Mouse (Mus musculus): ENCODE results near the gene Gm42742. TPM values are rescaled to one million over a fixed set of nuclear protein-coding genes. Genes with fewer than 3 reads are reported as not detected.

Gene Gm42742
- total and polyA plus RNA-seq, 3 experiments = 13.7 to 29.2 (median 19.9) TPM

GRCm38 (mm10) chr7:126999568-126999967 is 21.3 kb downstream of the Gm42742 start:
- no peak for DNase-seq

- DNase-seq = no peak
Observed at GRCm38 (mm10) chr7:126996449-126996848, 24.4 kb downstream of the Gm42742 start.

GRCm38 (mm10) chr7:126988816-126989215 is 32.1 kb downstream of the Gm42742 start:
- no peak for DNase-seq

GRCm38 (mm10) chr7:126986319-126986718 is 34.6 kb downstream of the Gm42742 start:
- DNase-seq = peak; percentile 36

GRCm38 (mm10) chr7:126984667-126985444 is 36.0 kb downstream of the Gm42742 start:
- no peak for DNase-seq

- DNase-seq = no peak
Observed at GRCm38 (mm10) chr7:126983113-126983512, 37.8 kb downstream of the Gm42742 start.

GRCm38 (mm10) chr7:126982054-126982453 is 38.8 kb downstream of the Gm42742 start:
- no peak for DNase-seq

GRCm38 (mm10) chr7:126981601-126982000 is 39.3 kb downstream of the Gm42742 start:
- no peak for DNase-seq

- DNase-seq = no peak
Observed at GRCm38 (mm10) chr7:126978841-126979240, 42.1 kb downstream of the Gm42742 start.

GRCm38 (mm10) chr7:126976878-126977459 is 43.9 kb downstream of the Gm42742 start:
- DNase-seq = peak; percentile 39

GRCm38 (mm10) chr7:126975950-126976866 is 44.7 kb downstream of the Gm42742 start, which contains the start of gene Cdiptos:
Gene Cdiptos, minus strand, starts transcription at chr7:126976098.
- DNase-seq = peak; percentile 96

GRCm38 (mm10) chr7:126975893-126975949 is 45.2 kb downstream of the Gm42742 start, which contains the start of gene Cdipt:
Gene Cdipt, plus strand, starts transcription at chr7:126975914.
- DNase-seq = no peak

- no peak for DNase-seq
Observed at GRCm38 (mm10) chr7:126975493-126975892, 45.4 kb downstream of the Gm42742 start.

- DNase-seq = peak; percentile 79
Observed at GRCm38 (mm10) chr7:126967361-126967760, 53.5 kb downstream of the Gm42742 start.

- DNase-seq = no peak
Observed at GRCm38 (mm10) chr7:126965568-126965967, 55.3 kb downstream of the Gm42742 start.

Small RNA genes lying within 50 kb of the gene (microRNA-seq; reads per million reads assigned to microRNA genes)
- gene Gm44343 = 0 reads per million in 2 experiments

Other genes with a start within 250 kb of the Gm42742 start
Only the 30 nearest of the 32 such genes appear.
- 10 to 100 TPM; 77.4 to 86.0 TPM for gene Ppp4c, start 228.6 kb downstream of the Gm42742 start, total RNA-seq (2021)
- gene Ppp4c, start 228.6 kb downstream of the Gm42742 start, polyA plus RNA-seq (2012; rRNA removed) = 89.8 and 92.4 TPM in 2 replicates
- 10 to 100 TPM; 16.4 to 21.0 TPM for gene Fam57b, start 223.4 kb downstream of the Gm42742 start, total RNA-seq (2021)
- gene Fam57b, start 223.4 kb downstream of the Gm42742 start, polyA plus RNA-seq (2012; rRNA removed) = 27.8 and 40.9 TPM in 2 replicates
- not detected for gene 4930451I11Rik, start 189.5 kb downstream of the Gm42742 start, total RNA-seq (2021)
- gene 4930451I11Rik, start 189.5 kb downstream of the Gm42742 start, polyA plus RNA-seq (2012; rRNA removed) = not detected in 2 replicates
- under 1 TPM; 0.40 to 0.52 TPM for gene Doc2a, start 173.7 kb downstream of the Gm42742 start, total RNA-seq (2021)
- 0.52 and 0.83 TPM in 2 replicates for gene Doc2a, start 173.7 kb downstream of the Gm42742 start, polyA plus RNA-seq (2012; rRNA removed)
- gene Hirip3, start 159.1 kb downstream of the Gm42742 start, total RNA-seq (2021) = 10 to 100 TPM in 1 of 2 experiments, 1 to 10 TPM in 1; 8.2 to 16.3 TPM
- gene Hirip3, start 159.1 kb downstream of the Gm42742 start, polyA plus RNA-seq (2012; rRNA removed) = 1.4 and 2.9 TPM in 2 replicates
- 10 to 100 TPM; 42.5 to 44.5 TPM for gene Ino80e, start 158.7 kb downstream of the Gm42742 start, total RNA-seq (2021)
- 73.8 and 75.0 TPM in 2 replicates for gene Ino80e, start 158.7 kb downstream of the Gm42742 start, polyA plus RNA-seq (2012; rRNA removed)
- 10 to 100 TPM; 60.6 to 66.8 TPM for gene Taok2, start 136.4 kb downstream of the Gm42742 start, total RNA-seq (2021)
- gene Taok2, start 136.4 kb downstream of the Gm42742 start, polyA plus RNA-seq (2012; rRNA removed) = 136 and 169 TPM in 2 replicates
- gene Tmem219, start 98.2 kb downstream of the Gm42742 start, total RNA-seq (2021) = 10 to 100 TPM; 28.1 to 35.4 TPM
- gene Tmem219, start 98.2 kb downstream of the Gm42742 start, polyA plus RNA-seq (2012; rRNA removed) = 242 and 243 TPM in 2 replicates
- 10 to 100 TPM; 25.9 to 26.8 TPM for gene Kctd13, start 92.2 kb downstream of the Gm42742 start, total RNA-seq (2021)
- gene Kctd13, start 92.2 kb downstream of the Gm42742 start, polyA plus RNA-seq (2012; rRNA removed) = 52.0 and 52.9 TPM in 2 replicates
- 1 to 10 TPM in 1 of 2 experiments, under 1 TPM in 1; 0.66 to 2.2 TPM for gene Asphd1, start 71.5 kb downstream of the Gm42742 start, total RNA-seq (2021)
- 2.0 and 2.5 TPM in 2 replicates for gene Asphd1, start 71.5 kb downstream of the Gm42742 start, polyA plus RNA-seq (2012; rRNA removed)
- 100 to 1,000 TPM in 1 of 2 experiments, 10 to 100 TPM in 1; 87.4 to 126 TPM for gene Sez6l2, start 70.5 kb downstream of the Gm42742 start, total RNA-seq (2021)
- gene Sez6l2, start 70.5 kb downstream of the Gm42742 start, polyA plus RNA-seq (2012; rRNA removed) = 33.4 and 42.4 TPM in 2 replicates
- gene Cdipt, start 45.2 kb downstream of the Gm42742 start, total RNA-seq (2021) = 100 to 1,000 TPM; 102 to 107 TPM
- 239 and 259 TPM in 2 replicates for gene Cdipt, start 45.2 kb downstream of the Gm42742 start, polyA plus RNA-seq (2012; rRNA removed)
- gene Cdiptos, start 45.0 kb downstream of the Gm42742 start, total RNA-seq (2021) = 1 to 10 TPM; 1.6 TPM
- gene Cdiptos, start 45.0 kb downstream of the Gm42742 start, polyA plus RNA-seq (2012; rRNA removed) = 0.43 and 1.4 TPM in 2 replicates
- gene Mvp, start 6.5 kb downstream of the Gm42742 start, total RNA-seq (2021) = 100 to 1,000 TPM; 115 to 145 TPM
- gene Mvp, start 6.5 kb downstream of the Gm42742 start, polyA plus RNA-seq (2012; rRNA removed) = 95.3 and 172 TPM in 2 replicates
- gene Pagr1b, start 4.6 kb downstream of the Gm42742 start, total RNA-seq (2021) = 1 to 10 TPM in 1 of 2 experiments, not detected in 1; 1.3 TPM
- gene Pagr1b, start 4.6 kb downstream of the Gm42742 start, polyA plus RNA-seq (2012; rRNA removed) = 1.7 and 2.0 TPM in 2 replicates
- 10 to 100 TPM; 16.4 to 20.3 TPM for gene Pagr1a, start 3.7 kb downstream of the Gm42742 start, total RNA-seq (2021)
- 0.66 and 13.1 TPM in 2 replicates for gene Pagr1a, start 3.7 kb downstream of the Gm42742 start, polyA plus RNA-seq (2012; rRNA removed)
- 1 to 10 TPM; 1.7 to 2.0 TPM for gene Prrt2, start 114 bp upstream of the Gm42742 start, total RNA-seq (2021)
- 8.5 and 9.5 TPM in 2 replicates for gene Prrt2, start 114 bp upstream of the Gm42742 start, polyA plus RNA-seq (2012; rRNA removed)
- 100 to 1,000 TPM in 1 of 2 experiments, 10 to 100 TPM in 1; 98.7 to 114 TPM for gene Maz, start 5.9 kb upstream of the Gm42742 start, total RNA-seq (2021)
- gene Maz, start 5.9 kb upstream of the Gm42742 start, polyA plus RNA-seq (2012; rRNA removed) = 833 and 840 TPM in 2 replicates
- 1 to 10 TPM; 2.1 to 2.5 TPM for gene Kif22, start 21.4 kb upstream of the Gm42742 start, total RNA-seq (2021)
- 0.64 and 0.89 TPM in 2 replicates for gene Kif22, start 21.4 kb upstream of the Gm42742 start, polyA plus RNA-seq (2012; rRNA removed)
- gene Zg16, start 66.2 kb upstream of the Gm42742 start, total RNA-seq (2021) = not detected
- gene Zg16, start 66.2 kb upstream of the Gm42742 start, polyA plus RNA-seq (2012; rRNA removed) = 0.18 and 0.49 TPM in 2 replicates
- gene AI467606, start 70.3 kb upstream of the Gm42742 start, total RNA-seq (2021) = 1 to 10 TPM; 1.6 to 1.9 TPM
- gene AI467606, start 70.3 kb upstream of the Gm42742 start, polyA plus RNA-seq (2012; rRNA removed) = 7.6 TPM in 2 replicates
- gene Qprt, start 101.1 kb upstream of the Gm42742 start, total RNA-seq (2021) = under 1 TPM; 0.49 to 0.52 TPM
- gene Qprt, start 101.1 kb upstream of the Gm42742 start, polyA plus RNA-seq (2012; rRNA removed) = 0.77 and 1.0 TPM in 2 replicates
- 1 to 10 TPM in 1 of 2 experiments, under 1 TPM in 1; 0.58 to 1.0 TPM for gene Spn, start 116.7 kb upstream of the Gm42742 start, total RNA-seq (2021)
- 1.0 and 2.0 TPM in 2 replicates for gene Spn, start 116.7 kb upstream of the Gm42742 start, polyA plus RNA-seq (2012; rRNA removed)
- gene Cd2bp2, start 175.0 kb upstream of the Gm42742 start, total RNA-seq (2021) = 10 to 100 TPM; 37.6 to 67.6 TPM
- gene Cd2bp2, start 175.0 kb upstream of the Gm42742 start, polyA plus RNA-seq (2012; rRNA removed) = 12.7 and 13.8 TPM in 2 replicates
- 10 to 100 TPM; 36.0 to 43.6 TPM for gene Tbc1d10b, start 187.4 kb upstream of the Gm42742 start, total RNA-seq (2021)
- 31.5 and 35.1 TPM in 2 replicates for gene Tbc1d10b, start 187.4 kb upstream of the Gm42742 start, polyA plus RNA-seq (2012; rRNA removed)
- gene Mylpf, start 187.8 kb upstream of the Gm42742 start, total RNA-seq (2021) = 1 to 10 TPM; 2.2 to 2.3 TPM
- gene Mylpf, start 187.8 kb upstream of the Gm42742 start, polyA plus RNA-seq (2012; rRNA removed) = not detected in 2 replicates
- gene Zfp553, start 212.0 kb upstream of the Gm42742 start, total RNA-seq (2021) = 10 to 100 TPM; 11.7 to 12.7 TPM
- 18.3 and 20.5 TPM in 2 replicates for gene Zfp553, start 212.0 kb upstream of the Gm42742 start, polyA plus RNA-seq (2012; rRNA removed)
- 10 to 100 TPM in 1 of 2 experiments, 1 to 10 TPM in 1; 7.1 to 11.4 TPM for gene Sept1, start 212.0 kb upstream of the Gm42742 start, total RNA-seq (2021)
- gene Sept1, start 212.0 kb upstream of the Gm42742 start, polyA plus RNA-seq (2012; rRNA removed) = 8.6 and 10.9 TPM in 2 replicates
- gene Zfp771, start 223.2 kb upstream of the Gm42742 start, total RNA-seq (2021) = 10 to 100 TPM; 27.1 to 32.4 TPM
- 295 and 338 TPM in 2 replicates for gene Zfp771, start 223.2 kb upstream of the Gm42742 start, polyA plus RNA-seq (2012; rRNA removed)
- gene Dctpp1, start 239.6 kb upstream of the Gm42742 start, total RNA-seq (2021) = 10 to 100 TPM; 34.7 to 37.6 TPM
- gene Dctpp1, start 239.6 kb upstream of the Gm42742 start, polyA plus RNA-seq (2012; rRNA removed) = 45.1 and 57.1 TPM in 2 replicates

All from adrenal gland, adult 2 months (tissue).